Mouse (Mus musculus) kidney, postnatal 25 days (tissue): ENCODE data around the gene Dynlt1f.
"Not testable (repeated sequence)": the region's sequence is repeated elsewhere in the genome, so short reads cannot be mapped to it uniquely, and the experiment has no call there.

Experiments used
- DNase-seq, 2 experiments: peaks; one replicate each; pipeline ENCODE4 v3.0.0; 2021; ENCODE audit warnings: mixed read lengths in 2 of 2

Dynlt1f gene

DNA sequence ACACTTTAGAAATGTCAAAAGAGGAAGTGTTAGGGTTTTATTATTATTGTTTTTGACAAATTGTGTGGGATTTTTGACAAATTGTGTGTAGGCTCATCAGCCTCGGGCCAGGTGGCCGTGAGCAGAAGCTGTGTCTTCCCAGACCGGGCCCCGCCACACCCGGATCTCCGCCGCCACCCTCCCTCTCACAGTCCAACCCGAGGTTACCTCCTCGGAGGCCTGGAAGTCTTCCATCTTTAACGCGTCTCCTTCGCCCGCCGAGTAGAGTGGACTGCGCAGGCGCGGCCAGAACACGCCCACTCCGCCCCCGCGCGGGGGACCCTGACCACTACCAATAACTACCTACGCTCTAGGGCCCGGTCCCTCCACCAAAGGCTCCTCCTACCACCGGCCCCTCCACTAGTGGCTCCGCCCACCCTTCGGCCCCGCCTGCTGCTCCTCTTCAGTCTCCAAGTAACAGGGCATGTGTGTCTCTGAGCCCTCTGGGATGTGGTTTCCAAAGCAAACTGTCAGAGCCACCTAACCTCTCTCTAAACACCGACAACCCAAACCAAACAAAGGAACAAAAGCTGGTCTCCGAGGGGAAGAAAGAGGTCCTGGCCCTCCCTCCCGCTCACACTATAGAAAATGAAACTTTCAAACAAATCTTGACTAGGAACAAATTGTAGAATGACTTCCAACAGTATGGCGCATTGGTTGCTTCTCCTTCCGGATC, at the start of gene Dynlt1f:
Gene Dynlt1f (minus strand): TSS at position 334 of the 715 bp plus-strand sequence.
- DNase-seq: peak; percentile 58 to 76

DNA sequence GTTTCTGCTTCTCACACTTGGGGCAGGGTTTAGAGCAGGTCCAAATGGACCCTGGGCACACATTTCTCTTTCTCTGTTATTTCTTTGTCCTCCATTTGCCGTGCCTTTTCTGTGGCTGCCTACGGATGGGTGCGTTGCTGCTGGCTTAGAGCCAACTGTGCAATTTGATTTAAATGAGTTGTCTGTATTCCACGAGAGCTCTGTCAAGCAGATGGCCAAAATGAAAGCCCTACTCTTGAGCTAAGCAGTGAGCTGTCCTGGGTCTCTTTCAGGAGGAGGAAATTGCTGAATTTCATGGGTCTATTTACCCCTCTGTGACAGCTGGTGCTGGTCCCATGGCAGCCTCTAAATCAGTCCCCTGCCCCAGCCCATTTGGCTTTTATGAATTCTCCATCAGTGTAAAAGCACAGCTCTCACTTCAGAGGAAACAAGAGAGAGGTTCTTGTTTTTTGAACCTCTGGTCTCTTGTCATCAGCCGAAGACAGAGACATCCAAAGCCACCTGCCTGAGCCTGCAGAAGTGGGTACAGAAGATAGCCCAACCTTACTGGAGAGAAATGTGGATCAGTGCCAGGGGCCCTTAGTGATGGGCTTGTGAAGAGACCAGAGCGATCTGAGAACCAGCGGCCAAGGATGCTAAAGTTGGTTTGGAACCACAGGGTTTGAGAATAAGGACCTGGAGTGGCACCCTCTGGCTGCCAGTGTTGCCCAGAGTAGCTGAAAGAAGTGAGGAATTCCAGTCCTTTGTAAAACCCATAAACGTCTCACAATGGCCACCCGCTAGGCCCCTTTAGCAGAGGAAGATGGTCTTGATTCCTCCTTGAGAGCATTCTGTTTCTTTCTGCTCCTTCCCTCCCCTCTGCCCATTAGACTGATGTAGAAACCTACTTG, 47.9 kb upstream of the Dynlt1f start:
- not testable (repeated sequence) for DNase-seq

DNA sequence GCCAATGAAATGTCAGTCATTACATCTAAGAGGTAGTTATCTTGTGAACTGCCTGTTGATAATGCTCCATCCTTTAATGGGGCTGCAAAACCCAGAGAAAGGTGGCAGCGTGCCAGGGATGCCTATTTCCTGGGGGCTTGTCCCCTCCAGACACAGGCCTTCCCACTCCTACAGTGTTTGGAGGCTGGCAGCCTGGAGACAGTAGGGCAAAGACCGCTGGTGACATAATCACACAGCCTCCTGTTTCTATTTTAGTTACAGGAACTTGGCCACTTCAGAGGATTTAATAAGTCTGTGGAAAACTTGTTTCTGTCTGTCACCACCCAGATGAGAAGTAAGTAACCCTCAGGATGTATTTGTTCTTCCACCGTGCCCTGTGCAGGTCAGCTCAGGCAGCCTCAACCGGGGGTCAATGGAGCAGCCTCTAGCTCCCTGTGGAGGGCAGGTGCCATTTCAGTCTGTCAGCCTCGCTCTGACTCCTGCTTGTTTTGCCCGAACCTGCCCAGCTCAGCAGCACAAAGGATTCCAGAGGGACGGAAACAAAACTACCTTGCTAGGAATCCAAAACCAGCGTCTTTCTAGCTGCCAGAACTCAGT, 47.0 kb upstream of the Dynlt1f start:
- DNase-seq: peak in 1 of 2 experiments; percentile 71

DNA sequence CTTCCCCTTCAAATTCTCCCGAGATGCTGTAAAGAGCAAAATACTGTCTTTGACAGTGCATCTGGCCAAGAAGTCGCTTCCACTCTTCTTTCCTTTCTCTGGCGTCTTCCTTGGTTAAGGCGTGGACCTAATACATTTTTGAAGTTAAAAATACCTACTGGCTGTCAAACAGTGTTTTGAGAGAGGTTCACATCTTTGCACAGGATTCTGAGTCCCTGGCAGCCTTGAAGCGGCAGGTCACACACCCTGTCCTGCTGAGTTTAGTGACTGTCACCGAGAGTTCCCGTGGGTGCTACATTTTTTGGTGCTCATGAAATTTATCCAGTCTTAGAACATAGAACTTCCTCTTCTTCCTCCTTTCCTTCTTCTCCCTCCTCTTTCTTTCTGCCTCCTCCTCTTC, 44.4 kb upstream of the Dynlt1f start:
- DNase-seq: not testable (repeated sequence)

DNA sequence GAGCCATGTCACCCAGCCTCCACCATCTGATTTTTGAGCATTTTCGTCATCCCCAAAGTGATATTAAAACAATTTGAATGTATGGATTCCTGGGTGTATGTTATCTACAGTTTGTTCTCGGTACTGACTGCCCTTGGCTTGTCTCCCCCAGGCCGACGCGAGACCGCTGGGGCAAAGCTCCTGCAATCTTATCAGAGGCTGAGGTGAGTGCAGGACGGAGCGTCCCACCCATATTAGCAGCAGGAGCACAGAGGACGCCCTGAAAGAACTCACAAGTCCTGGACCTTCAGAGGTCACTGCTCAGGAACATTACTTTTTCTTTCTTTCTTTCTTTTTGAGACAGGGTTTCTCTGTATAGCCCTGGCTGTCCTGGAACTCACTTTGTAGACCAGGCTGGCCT, 43.8 kb upstream of the Dynlt1f start:
- DNase-seq: not testable (repeated sequence)

DNA sequence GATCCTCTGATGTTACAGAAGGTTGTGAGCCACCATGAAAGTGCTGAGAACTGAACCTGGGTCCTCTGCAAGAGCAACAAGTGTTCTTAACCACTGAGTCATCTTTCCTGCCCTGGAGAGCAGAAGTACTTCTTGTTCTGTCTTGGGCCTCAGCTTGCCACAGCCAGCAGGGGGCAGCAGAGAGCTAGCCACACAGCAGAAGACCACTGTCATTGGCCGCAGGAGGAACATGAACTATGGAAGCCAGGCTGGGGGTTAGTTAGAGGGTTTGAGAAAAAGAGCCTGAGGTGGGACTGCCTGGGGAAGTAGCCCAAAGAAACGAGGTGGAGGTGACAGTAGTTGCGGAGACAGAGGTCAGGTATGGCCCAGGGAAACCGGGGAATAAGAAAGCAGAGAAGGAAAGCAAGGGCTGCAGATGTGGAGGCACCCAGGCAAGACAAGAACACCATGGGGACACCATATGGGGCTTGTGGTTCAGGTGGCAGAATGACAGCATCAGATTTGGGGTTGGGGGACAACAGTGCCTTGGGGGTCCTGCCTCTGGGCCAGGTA, 41.6 kb upstream of the Dynlt1f start:
- peak; percentile 55 to 58 for DNase-seq

DNA sequence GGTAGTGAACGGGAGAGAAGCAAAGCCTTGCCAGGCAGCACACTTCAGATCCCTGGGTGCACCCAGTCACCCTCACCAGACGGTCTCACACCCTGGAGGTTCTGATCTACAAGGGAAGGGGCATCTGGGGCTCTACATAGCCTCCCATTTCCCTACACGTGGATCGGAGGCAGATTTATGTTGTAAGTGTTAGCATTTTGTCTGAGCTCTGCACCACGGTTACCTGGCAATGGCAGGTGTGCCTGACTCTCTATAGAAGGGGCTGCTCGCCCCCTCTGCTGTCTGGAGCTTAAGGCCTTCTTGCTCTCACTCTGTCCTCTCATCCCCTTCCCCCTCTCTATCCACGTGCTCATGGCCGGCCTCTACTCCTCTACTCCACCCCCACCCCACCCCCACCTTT, 40.8 kb upstream of the Dynlt1f start:
- DNase-seq: peak in 1 of 2 experiments; percentile 28

DNA sequence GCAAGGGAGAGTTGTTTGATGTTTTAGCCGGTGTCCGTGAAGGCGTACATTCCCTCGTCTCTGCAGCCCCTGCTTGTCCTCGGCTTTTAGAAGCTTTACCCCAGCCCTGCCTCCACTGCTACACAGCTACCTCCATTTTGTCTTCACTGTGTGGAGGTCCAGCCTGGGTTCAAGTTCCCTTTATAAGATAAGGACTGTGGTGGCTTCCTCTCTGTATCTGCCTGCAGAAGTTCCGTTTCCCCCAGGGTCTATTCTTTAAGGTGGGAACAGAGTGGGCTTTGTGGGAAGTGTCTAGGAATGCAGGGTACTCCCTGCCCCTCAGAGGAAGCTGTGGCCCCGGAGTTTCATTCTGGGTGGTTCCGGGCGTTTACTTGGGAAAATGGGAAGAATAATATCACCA, 40.0 kb upstream of the Dynlt1f start:
- peak in 1 of 2 experiments; percentile 31 for DNase-seq

DNA sequence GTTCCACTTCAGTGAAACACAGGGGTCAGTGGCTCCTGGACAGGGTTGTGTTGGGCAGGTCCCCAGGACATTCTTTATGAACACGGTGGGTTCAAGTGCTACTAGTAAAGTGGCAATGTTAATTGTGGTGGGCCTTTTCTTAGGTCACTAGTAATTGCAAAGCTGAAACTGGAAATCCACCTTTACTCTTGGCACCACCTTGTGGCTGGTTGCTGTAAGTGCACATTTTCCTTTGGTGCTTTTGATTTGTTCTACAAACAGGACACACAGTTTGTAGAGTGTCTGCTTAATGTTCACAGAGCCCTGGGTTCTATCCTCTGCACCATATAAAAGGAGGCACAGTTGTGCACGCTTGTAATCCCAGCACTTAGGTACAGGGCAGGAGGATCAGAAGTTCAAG, 35.9 kb upstream of the Dynlt1f start:
- DNase-seq: peak; percentile 81 to 90

DNA sequence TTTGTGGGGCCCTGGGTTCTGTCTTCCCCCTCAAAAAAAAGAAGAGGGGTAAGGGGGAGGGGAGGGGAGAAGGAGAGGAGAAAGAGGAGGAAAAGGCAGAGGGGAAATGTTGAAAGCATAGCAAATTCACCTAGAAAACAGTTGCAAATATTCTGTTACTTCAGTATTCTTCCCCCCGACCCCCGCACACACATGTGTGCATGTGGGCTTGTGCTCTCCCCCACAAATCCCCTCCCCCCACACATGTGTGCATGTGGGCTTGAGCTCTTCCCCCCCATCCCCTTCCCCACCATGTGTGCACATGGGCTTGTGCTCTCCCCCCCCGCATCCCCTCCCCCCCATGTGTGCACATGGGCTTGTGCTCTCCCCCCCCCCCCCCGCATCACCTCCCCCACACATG, 33.6 kb upstream of the Dynlt1f start:
- DNase-seq: peak in 1 of 2 experiments; percentile 41

DNA sequence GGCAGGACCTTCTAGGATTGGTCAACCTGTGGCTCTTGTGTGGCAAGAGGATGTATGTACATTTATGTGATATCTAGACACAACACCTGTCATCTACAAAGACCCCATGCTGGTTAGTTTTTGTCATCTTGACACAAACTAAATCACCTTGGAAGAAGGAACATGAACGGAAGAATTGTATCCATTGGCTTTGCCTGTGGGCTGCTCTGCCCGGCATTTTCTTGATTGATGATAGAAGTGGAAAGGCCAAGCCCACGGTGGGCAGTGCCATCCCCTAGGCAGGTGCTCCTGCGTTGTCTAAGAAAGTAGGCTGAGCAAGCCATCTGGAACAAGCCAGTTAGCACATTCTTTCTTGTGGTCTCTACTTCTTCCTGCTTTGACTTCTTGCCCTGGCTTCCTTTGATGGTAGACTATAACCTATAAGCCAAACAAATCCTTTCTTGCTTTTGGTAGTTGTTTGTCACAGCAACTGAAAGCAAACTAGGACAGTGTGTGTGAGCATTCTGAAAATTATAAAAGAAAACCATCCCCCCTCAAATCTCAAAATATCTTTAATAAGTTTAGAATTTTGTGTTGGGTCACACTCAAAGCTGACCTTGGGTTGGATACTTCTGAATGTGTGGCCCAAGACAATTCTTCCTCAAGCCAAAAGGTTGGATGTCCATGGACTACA, 30.7 kb upstream of the Dynlt1f start:
- DNase-seq: not testable (repeated sequence)

DNA sequence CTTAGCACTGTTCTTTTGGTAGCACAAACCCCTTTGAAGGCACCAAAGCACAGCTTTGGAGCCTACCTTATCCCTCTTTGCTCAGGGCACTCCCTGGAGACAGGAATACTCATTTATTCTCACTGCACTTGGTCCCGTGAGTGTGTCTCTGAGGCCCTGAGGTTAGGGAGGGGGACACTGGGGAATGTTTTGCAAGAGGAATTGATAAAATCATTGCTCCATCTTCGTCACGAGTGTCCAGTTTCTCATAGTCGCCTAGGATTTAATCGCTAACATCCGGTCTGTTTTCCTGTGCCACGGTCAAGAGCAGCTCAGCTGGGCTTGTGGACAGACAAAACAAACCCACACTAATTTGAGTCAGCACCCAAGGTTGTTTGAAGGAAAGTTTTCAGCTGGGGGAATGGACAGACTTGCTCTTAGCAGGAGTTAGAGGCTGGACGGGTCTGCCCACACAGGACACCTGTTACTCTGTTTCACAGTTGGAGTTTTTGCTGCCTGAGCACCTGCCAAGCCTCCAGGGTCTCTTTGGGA, 29.7 kb upstream of the Dynlt1f start:
- peak in 1 of 2 experiments; percentile 40 for DNase-seq

DNA sequence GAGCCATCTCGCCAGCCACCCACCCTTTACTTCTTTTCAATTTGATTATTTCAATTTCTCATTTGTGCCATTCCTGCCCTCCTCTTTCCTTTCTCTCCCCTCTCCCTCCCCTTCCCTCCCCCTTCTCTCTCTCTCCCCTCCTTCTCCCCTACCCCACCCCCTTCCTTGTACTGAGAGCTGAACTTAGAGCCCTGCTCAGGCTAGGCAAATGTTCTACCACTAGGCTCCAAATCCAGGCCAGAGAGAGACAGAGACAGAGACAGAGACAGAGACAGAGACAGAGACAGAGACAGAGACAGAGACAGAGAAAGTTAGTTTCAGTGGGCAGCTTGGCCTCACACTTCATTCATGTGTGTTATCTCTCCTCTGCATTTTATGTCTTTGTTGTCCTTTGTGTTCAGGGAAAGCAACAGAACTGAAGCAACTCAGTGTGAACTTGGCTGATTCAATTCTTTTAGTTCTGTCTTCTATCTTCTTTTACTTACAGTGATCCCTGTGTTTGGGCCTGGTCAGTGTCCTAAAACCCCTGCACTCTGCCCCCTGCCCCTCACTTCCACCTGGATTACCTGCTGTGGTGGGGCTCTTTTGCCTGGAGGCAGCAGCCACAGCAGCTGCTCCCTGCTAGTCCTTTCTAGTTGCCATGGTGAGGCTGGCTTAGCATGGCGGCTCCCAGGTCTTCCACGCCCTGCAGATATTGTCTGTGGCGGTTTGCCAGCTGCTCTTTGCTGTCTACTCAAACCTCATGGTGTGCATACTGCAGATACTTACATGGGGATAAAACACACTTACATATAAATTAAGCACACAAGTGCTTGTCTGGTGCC, 29.0 kb upstream of the Dynlt1f start:
- not testable (repeated sequence) for DNase-seq

DNA sequence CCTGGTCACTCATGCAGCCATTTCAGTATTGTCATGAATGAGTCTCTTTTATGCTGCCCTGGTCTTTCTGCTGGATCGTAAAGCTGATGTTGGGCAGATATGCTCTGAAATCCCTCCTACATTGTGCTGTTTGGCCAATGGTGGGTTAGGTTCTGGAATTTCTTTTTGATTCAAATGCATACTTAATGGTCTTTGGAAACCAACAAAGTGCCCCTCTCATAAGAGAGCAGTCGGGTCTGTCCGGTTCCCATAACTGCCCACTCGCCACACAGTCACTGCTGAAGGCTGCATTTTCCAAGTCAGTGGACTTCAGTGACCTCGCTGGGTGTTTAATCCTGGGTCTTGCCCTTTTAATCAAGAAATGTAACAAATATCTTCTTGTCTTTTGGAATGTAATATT, 28.0 kb upstream of the Dynlt1f start:
- DNase-seq: not testable (repeated sequence)

DNA sequence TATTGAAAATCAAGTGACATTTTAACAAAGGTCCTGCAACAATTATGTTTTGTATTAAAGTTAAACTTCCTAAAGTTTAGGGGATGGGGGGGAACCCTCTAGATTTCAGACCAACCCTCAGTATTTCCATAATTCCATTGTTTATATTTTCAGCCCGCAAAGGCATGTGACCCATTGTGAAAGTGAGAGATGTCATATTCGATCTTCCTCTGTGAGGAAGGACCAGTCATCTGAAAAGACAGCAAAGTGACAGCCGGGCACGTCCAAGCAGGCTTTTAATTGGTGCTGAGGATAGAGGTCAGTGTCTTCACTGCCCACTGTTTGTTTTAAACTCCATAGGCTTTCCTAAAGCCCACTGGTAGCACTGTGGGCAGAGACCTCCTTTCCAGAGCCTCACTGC, 26.0 kb upstream of the Dynlt1f start:
- DNase-seq: not testable (repeated sequence)

DNA sequence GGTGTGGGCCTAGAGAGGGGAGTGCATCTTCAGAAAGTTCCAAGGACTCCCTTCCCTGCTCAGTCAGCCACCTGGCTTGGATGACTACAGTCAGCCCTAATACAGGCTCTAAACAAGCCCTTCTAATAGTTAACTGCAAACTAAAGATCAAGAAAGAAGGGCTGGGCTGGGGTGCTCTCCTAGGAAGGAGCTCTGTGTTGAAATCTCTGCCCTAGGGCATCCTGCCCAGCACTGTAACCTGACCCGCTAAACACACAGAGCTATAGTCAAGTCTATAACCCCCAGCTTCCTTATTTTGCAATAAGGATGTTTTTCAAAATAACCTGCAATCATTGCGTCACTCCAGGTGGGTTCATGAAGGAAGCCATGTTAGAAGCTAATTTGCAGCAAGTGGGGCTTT, 22.4 kb upstream of the Dynlt1f start:
- not testable (repeated sequence) for DNase-seq

DNA sequence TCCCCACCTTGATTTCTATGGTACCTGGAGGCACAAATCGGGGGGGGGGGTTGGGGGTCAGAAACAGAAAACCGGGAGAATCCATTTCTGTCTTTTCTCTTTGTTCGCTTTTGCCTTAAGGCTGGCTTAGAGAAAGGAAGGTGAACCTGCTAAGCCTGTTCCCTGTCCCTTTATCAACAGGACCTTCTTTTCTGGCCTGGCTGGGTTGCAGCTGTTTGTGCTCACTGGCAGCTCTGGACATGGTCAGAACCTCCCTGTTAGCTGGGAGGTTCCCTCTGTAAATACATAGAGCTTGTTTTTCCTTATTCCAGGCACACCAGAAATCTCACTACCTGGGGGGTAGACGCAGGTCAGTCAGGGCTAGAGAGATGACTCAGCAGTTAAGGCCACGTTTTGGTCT, 18.6 kb upstream of the Dynlt1f start:
- not testable (repeated sequence) for DNase-seq

DNA sequence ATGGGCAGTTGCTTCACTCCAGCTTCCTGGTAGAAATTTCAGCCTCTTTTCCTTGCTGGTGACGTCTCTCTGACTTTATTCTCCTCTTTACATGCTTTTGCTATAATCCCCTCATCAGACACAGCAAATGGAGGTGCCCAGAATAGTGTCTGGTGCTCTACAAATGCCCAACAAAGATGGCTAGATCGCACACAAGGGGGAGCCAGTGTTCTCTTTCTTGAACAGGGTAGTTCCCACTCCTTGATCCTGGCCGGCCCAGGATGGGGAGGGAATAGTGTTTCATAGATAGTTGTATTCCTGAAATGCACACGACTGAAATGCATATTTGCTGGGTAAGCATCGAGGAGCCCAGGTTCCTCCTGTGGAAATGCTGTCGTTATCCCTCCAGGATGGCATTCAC, 12.8 kb upstream of the Dynlt1f start:
- not testable (repeated sequence) for DNase-seq

DNA sequence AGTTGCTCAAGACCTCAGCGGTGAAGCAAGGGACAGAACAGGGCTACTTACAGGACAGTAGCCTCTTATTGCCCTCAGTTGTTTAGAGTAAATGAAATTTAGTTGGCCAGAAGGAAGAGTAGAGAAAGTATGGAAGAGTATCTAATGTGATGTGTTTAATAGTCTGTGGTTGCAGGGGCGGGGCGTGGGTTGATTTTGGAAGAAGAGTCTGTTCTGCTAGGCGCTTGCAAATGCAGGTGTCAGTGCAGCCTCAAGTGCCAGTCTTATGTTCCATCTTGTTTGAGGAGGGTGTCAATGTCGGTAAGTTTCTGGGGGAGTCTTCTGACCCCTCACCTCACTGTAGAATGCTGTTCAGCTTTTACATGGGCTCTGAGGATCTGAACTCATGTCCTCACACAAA, 9.7 kb upstream of the Dynlt1f start:
- peak in 1 of 2 experiments; percentile 4 for DNase-seq

DNA sequence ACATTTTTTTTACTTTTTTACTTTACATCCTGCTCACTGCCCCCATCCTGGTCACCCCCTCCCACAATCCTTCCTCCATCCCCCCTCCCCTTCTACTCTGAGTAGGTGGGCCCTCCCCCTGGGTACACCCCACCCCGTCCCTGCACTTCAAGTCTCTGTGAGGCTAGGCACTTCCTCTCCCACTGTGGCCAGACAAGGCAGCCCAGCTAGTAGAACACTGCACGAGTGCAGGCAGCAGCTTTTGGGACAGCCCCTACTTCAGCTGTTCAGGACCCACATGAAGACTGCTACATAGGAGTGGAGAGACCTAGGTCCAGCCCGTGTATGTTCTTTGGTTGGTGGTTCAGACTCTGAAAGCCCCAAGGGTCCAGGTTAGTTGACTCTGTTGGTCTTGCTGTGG, 7.1 kb upstream of the Dynlt1f start:
- not testable (repeated sequence) for DNase-seq
